Mouse (Mus musculus): ENCODE results near the gene Siva1. TPM values are rescaled to one million over a fixed set of nuclear protein-coding genes. Genes with fewer than 3 reads are reported as not detected.

Gene Siva1
- polyA plus RNA-seq, 1 experiment from 2014 or later: 154 TPM

DNA sequence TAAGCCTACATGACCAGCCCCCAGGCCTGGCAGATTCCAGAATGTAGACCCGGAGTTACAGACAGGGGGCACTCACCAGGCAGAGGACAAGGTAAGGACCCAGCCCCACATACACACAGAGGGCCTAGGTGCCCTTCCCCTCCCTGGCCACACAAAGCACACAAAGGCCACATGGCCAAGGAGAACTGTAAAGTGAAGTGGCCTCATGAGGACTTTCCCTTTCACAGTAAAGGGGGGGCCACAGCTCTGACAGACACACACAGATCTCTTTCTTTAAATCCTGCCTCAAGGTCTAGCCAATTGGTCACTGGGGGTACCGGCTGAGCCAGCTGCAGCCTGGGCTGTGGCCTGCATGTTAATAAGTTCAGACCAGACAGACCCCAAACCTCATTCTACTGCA is 19.6 kb downstream of the Siva1 start:
- Histone ChIP-seq H3K9ac (peak overlapping the region; percentile 61), H3K4me1 (peaks cover 92% of the 10 kb centered on the region)
- ATAC-seq: peak; percentile 31

DNA sequence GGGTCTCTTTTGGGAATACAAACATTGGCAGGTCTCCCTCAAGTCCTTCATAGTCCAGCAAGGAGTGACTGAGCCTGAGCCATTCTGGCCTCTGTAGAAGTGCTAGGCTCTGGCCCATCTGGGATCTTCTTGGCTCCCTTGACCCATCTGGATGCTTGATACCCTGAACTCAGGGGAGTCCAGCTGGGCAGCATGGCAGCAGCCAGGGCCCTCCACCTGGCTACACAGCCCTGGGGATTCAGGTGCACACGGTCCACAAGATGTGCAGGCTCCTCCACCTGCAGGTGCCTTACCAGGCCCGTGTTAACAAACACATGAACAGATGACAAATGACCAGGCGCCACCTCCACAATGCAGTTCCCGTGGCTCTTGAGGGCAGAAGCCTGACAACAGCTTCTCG is 20.2 kb downstream of the Siva1 start:
- no peaks in the 10 kb centered on the region for H3K27me3 ChIP-seq
- no peaks in the 10 kb centered on the region for H3K9me3 ChIP-seq (replicated peaks)
- no peak for ATAC-seq
- peaks cover 82% of the 10 kb centered on the region for H3K36me3 ChIP-seq (ENCODE audit: poor library complexity, severe bottlenecking)
- H3K27ac ChIP-seq: peak overlapping the region; percentile 95
- H3K9ac ChIP-seq: peak overlapping the region; percentile 53
- WGBS: 63% methylated on average over 5 of the region's 5 CpGs
- H3K4me1 ChIP-seq: peaks cover 92% of the 10 kb centered on the region
- H3K4me2 ChIP-seq: peak overlapping the region; percentile 47
- H3K4me3 ChIP-seq: no peak overlapping the region

More for the DNA sequence above, 19.6 kb downstream of the Siva1 start:
- Histone ChIP-seq H3K27me3 (no peaks in the 10 kb centered on the region), H3K4me3 (no peak overlapping the region), H3K9me3 (replicated peaks) (no peaks in the 10 kb centered on the region), H3K36me3 (ENCODE audit: poor library complexity, severe bottlenecking) (peaks cover 82% of the 10 kb centered on the region), H3K27ac (peak overlapping the region; percentile 95), H3K4me2 (peak overlapping the region; percentile 47)
- WGBS: 5% methylated on average over 2 of the region's 2 CpGs

DNA sequence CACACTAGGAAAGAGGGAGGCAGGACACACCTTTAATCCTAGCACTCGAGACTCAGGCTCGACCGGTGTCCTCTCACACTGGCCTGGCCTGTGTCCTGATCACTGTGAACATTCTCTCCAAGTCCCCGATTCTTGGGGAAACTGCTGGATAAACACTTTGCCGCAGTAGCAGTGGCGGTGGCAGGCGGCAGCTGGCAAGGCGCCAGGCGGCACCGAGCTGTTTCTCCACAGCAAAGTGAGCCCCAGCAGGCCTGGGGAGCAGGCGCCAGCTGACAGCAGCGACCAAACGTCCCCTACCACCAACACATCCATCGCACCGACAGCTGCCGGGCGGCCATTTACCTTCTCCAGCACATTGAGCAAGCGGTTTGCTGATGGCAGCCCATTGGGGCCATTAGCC is 21.0 kb downstream of the Siva1 start:
- H3K4me1 ChIP-seq: peaks cover 88% of the 10 kb centered on the region
- peak overlapping the region; percentile 56 for H3K9ac ChIP-seq
- H3K9me3 ChIP-seq (replicated peaks): no peaks in the 10 kb centered on the region
- no peaks in the 10 kb centered on the region for H3K27me3 ChIP-seq
- H3K36me3 ChIP-seq (ENCODE audit: poor library complexity, severe bottlenecking): peaks cover 85% of the 10 kb centered on the region
- peak; percentile 23 for ATAC-seq
- H3K4me2 ChIP-seq: peak overlapping the region; percentile 47
- WGBS: 24% methylated on average over 18 of the region's 18 CpGs
- H3K4me3 ChIP-seq: peak overlapping the region; percentile 3; the same call in 1 of the 2 replicates
- peak overlapping the region; percentile 95 for H3K27ac ChIP-seq

GRCm38 (mm10) chr12:112665881-112666544 is 21.5 kb downstream of the Siva1 start:
- H3K9me3 ChIP-seq (replicated peaks): no peaks in the 10 kb centered on the region
- WGBS: 88% methylated on average over 9 of the region's 9 CpGs
- H3K36me3 ChIP-seq (ENCODE audit: poor library complexity, severe bottlenecking): peaks cover 85% of the 10 kb centered on the region
- peak overlapping the region; percentile 95 for H3K27ac ChIP-seq
- no peak; the same call in 1 of the 2 replicates for ATAC-seq
- H3K4me2 ChIP-seq: peak overlapping the region; percentile 47
- peaks cover 88% of the 10 kb centered on the region for H3K4me1 ChIP-seq
- H3K27me3 ChIP-seq: no peaks in the 10 kb centered on the region
- H3K4me3 ChIP-seq: peak overlapping the region; percentile 3; the same call in 1 of the 2 replicates
- peak overlapping the region; percentile 56 for H3K9ac ChIP-seq

DNA sequence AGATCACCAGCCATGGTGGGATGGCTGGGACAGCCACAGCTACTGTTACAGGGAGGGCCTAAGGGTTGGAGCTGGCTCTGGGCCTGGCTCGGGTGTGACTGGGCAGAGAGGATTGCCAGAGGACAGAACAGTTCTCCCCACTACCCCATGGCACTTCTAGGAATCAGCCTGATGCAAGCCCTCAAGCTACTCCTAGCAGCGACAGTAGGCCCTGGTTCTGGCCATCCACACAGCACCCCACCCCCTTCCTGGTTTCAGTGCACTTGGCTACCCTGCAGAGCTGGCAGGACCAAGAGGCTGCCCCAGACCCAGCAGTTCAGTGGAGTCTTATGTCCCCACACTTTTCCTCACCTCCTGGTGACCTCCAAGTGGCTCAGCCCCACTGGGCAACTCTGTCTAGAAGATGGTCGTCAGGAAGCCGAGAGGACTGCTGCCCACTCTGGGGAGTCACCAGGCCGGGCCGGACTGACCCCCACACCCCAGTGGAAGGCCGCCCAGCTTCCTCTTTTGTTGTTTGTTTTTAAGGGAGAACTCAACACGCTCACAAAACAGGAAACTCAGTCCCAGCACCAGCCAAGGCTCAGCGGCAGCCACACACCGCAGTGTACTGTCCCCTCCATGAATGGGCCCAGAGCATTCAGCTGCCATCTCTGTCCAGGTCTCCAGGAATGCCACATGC is 23.3 kb downstream of the Siva1 start:
- peaks cover 78% of the 10 kb centered on the region for H3K36me3 ChIP-seq (ENCODE audit: poor library complexity, severe bottlenecking)
- peaks cover 88% of the 10 kb centered on the region for H3K4me1 ChIP-seq
- no peak overlapping the region for H3K4me2 ChIP-seq
- H3K4me3 ChIP-seq: no peak overlapping the region
- H3K27me3 ChIP-seq: no peaks in the 10 kb centered on the region
- peak overlapping the region; percentile 0; the same call in 1 of the 2 replicates for H3K9ac ChIP-seq
- 84% methylated on average over 10 of the region's 10 CpGs for WGBS
- H3K9me3 ChIP-seq (replicated peaks): no peaks in the 10 kb centered on the region
- H3K27ac ChIP-seq: 0 out of 2 replicates have a peak overlapping the region, but pooled peaks have one; percentile 27
- no peak for ATAC-seq

DNA sequence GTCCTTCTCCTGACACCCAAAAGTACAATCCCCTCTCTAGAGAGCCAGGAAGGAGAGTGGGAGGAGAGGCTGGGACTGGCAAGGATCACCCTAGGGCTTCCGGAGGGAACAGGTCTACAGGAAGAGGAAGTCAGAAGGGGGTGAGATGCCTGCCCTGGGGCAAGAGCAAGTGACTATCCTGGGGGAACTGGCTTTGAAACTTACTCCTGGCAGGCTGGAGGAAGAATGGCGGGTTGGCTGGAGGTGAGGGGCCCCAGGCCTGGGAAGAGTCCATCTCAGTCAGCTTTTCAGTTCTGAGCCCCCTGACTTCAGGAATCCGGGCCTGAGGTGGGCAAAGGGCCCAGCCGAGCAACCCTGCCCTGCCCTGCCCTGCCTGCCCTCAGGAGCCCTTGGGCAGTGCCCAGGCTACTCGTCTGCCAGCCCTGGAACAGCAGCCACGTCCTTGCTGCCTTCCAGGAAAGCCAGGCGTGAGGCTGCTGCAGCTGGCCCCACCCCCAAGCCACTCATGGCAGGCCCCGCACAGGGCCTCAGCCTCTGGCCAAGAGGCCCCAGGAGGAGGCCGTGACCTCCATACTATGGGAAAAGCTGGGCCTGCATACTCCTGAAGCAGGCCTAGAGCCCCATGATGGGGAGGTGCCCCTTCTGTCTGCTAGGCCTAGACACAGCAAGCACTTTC is 26.4 kb downstream of the Siva1 start:
- Histone ChIP-seq H3K27me3 (no peaks in the 10 kb centered on the region), H3K4me1 (peaks cover 76% of the 10 kb centered on the region), H3K36me3 (ENCODE audit: poor library complexity, severe bottlenecking) (peaks cover 61% of the 10 kb centered on the region), H3K9me3 (replicated peaks) (no peaks in the 10 kb centered on the region), H3K4me3 (no peak overlapping the region), H3K4me2 (peak overlapping the region; percentile 92; the same call in 1 of the 2 replicates), H3K9ac (peak overlapping the region; percentile 100), H3K27ac (no peak overlapping the region)
- 51% methylated on average over 9 of the region's 9 CpGs for WGBS
- ATAC-seq: no peak

DNA sequence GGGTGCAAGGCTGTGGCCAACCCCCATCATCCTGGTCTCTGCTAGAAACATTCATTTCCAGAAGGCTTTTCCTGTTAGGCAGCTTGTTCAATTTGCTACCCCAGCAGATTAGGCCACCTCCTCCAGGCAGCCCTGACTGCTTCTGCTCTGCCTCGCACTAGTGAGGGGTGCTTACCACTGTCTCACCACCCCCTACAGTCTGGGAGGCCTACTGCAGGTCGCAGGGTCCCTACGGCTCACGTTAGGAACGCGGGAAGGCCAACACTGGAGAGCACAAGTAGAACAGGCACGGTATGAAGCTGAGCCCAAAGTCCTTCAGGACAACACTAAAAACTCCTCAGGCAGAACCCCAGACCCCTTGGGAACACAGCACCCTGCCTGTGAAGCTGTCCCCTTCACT is 27.4 kb downstream of the Siva1 start:
- Histone ChIP-seq H3K9ac (peak overlapping the region; percentile 100), H3K9me3 (replicated peaks) (no peaks in the 10 kb centered on the region), H3K27ac (0 out of 2 replicates have a peak overlapping the region, but pooled peaks have one; percentile 92), H3K27me3 (no peaks in the 10 kb centered on the region), H3K4me3 (peak overlapping the region; percentile 98; the same call in 1 of the 2 replicates), H3K4me2 (peak overlapping the region; percentile 92), H3K4me1 (peaks cover 66% of the 10 kb centered on the region), H3K36me3 (ENCODE audit: poor library complexity, severe bottlenecking) (peaks cover 51% of the 10 kb centered on the region)
- ATAC-seq: no peak
- WGBS: 82% methylated on average over 7 of the region's 7 CpGs

- WGBS: 7% methylated on average over 21 of the region's 21 CpGs
- ATAC-seq: peak; percentile 14
- Histone ChIP-seq H3K27ac (peak overlapping the region; percentile 92), H3K27me3 (peaks cover 10% of the 10 kb centered on the region), H3K9ac (peak overlapping the region; percentile 100), H3K4me3 (peak overlapping the region; percentile 98), H3K4me2 (peak overlapping the region; percentile 92), H3K4me1 (peaks cover 62% of the 10 kb centered on the region), H3K36me3 (ENCODE audit: poor library complexity, severe bottlenecking) (peaks cover 40% of the 10 kb centered on the region), H3K9me3 (replicated peaks) (no peaks in the 10 kb centered on the region)
These were observed 28.5 kb downstream of the Siva1 start for GRCm38 (mm10) chr12:112672744-112673575.

GRCm38 (mm10) chr12:112673576-112674091 is 29.2 kb downstream of the Siva1 start:
- Histone ChIP-seq H3K9ac (peak overlapping the region; percentile 100), H3K9me3 (replicated peaks) (no peaks in the 10 kb centered on the region), H3K27ac (peak overlapping the region; percentile 92), H3K4me2 (peak overlapping the region; percentile 92), H3K4me3 (peak overlapping the region; percentile 98), H3K4me1 (peaks cover 66% of the 10 kb centered on the region), H3K27me3 (peaks cover 16% of the 10 kb centered on the region), H3K36me3 (ENCODE audit: poor library complexity, severe bottlenecking) (peaks cover 34% of the 10 kb centered on the region)
- under 1% methylated on average over 41 of the region's 68 CpGs for WGBS
- ATAC-seq: peak; percentile 39

DNA sequence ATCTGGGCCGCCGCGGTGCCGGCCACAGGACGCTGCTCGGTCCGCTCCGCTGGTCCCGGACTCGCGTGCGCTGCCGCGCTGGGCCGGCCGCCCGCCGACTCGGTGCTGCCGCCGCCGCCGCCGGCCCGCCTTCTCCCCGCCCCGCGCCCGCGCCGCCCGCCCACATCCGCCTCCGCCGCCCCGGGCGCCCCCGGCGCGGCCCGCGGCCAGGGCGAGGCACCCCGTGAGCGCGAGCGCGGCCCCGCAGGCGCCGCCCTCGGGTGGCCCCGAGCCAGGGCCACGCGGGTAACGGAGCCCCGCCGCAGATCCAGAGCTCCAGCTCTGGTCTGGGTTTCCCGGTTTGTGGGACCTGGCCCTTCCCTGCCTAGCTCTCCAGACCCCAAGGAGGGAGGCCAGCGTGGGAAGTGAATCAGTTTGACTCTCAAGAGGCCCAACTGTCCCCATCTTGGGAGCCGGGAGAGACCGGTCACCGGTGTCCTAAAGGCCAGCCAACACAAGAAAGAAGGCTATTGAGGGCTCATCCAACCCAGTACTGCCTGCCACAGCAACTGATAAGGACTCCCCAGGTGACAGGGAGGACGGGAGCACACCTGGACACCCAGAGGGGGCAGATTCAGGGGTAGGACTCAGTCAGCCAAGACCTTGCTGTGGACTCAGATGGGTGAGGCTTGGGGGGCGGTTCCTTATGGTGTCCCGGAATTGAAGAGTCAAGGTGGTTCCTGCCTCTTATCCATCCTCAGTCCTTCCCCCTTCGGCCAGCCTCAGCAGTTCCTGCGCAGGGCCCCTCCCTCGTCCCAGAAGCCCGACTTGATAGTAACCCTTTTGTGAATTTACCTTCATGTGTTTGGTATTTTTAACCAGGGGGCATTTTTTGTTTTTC is 29.9 kb downstream of the Siva1 start, which contains the start of gene Akt1:
Akt1 (minus strand) TSS at position 753 of the 880 bp plus-strand sequence.
- Histone ChIP-seq H3K4me1 (peaks cover 66% of the 10 kb centered on the region), H3K9me3 (replicated peaks) (no peaks in the 10 kb centered on the region), H3K36me3 (ENCODE audit: poor library complexity, severe bottlenecking) (peaks cover 26% of the 10 kb centered on the region), H3K27me3 (peaks cover 24% of the 10 kb centered on the region), H3K27ac (peak within 1 kb of the TSS; percentile 92), H3K9ac (peak within 1 kb of the TSS; percentile 100), H3K4me2 (peak within 1 kb of the TSS; percentile 92), H3K4me3 (peak within 1 kb of the TSS; percentile 98)
- peak; percentile 20 for ATAC-seq
- 2% methylated on average over 18 of the region's 70 CpGs for WGBS
